Mouse (Mus musculus): ENCODE data around the gene Maco1. TPM values are rescaled to one million over a fixed set of nuclear protein-coding genes. Genes with fewer than 3 reads are reported as not detected.
A peak's percentile ranks its signal among the peaks of the same experiment; 100 is the strongest.
"Not testable (repeated sequence)": the region's sequence is repeated elsewhere in the genome, so short reads cannot be mapped to it uniquely, and the experiment has no call there.

Maco1 gene
- total RNA-seq, 2 experiments from 2014 or later, result 49.7 to 56.6 TPM

GRCm38 (mm10) chr4:134826348-134826747 is 26.8 kb downstream of the Maco1 start:
- no peak for DNase-seq (ENCODE audit: low spot score in 2 of 2)
- intact Hi-C loops (cut with DNase I), result no loop called here

GRCm38 (mm10) chr4:134825864-134826263 is 27.3 kb downstream of the Maco1 start:
- intact Hi-C loops (cut with DNase I); DNase-seq (ENCODE audit: low spot score in 2 of 2): not testable (repeated sequence)

GRCm38 (mm10) chr4:134823560-134823959 is 29.6 kb downstream of the Maco1 start:
- intact Hi-C loops (cut with DNase I), result no loop called here
- DNase-seq (ENCODE audit: low spot score in 2 of 2), result no peak

- intact Hi-C loops (cut with DNase I), result no loop called here
- no peak for DNase-seq (ENCODE audit: low spot score in 2 of 2)
These were observed 32.1 kb downstream of the Maco1 start for GRCm38 (mm10) chr4:134821061-134821460.

- intact Hi-C loops (cut with DNase I), result no loop called here
- DNase-seq (ENCODE audit: low spot score in 2 of 2), result no peak
These were observed 35.4 kb downstream of the Maco1 start for GRCm38 (mm10) chr4:134817706-134818105.

GRCm38 (mm10) chr4:134814229-134814571 is 38.9 kb downstream of the Maco1 start:
- no peak for DNase-seq (ENCODE audit: low spot score in 2 of 2)
- intact Hi-C loops (cut with DNase I), result no loop called here

GRCm38 (mm10) chr4:134813406-134814228 is 39.5 kb downstream of the Maco1 start:
- peak in 1 of 2 experiments; percentile 47 for DNase-seq (ENCODE audit: low spot score in 2 of 2)
- intact Hi-C loops (cut with DNase I), result no loop called here

- DNase-seq (ENCODE audit: low spot score in 2 of 2), result no peak
- intact Hi-C loops (cut with DNase I), result no loop called here
These were observed 48.4 kb downstream of the Maco1 start for GRCm38 (mm10) chr4:134804765-134805164.

GRCm38 (mm10) chr4:134802765-134803164 is 50.4 kb downstream of the Maco1 start:
- intact Hi-C loops (cut with DNase I), result no loop called here
- no peak for DNase-seq (ENCODE audit: low spot score in 2 of 2)

- intact Hi-C loops (cut with DNase I), result no loop called here
- DNase-seq (ENCODE audit: low spot score in 2 of 2), result no peak
These were observed 51.0 kb downstream of the Maco1 start for GRCm38 (mm10) chr4:134802155-134802554.

- no peak for DNase-seq (ENCODE audit: low spot score in 2 of 2)
- intact Hi-C loops (cut with DNase I), result no loop called here
These were observed 52.5 kb downstream of the Maco1 start for GRCm38 (mm10) chr4:134800693-134801092.

- peak; percentile 45 to 50 for DNase-seq (ENCODE audit: low spot score in 2 of 2)
- intact Hi-C loops (cut with DNase I), result no loop called here
These were observed 53.0 kb downstream of the Maco1 start for GRCm38 (mm10) chr4:134800098-134800497.

- intact Hi-C loops (cut with DNase I), result loop anchor here (2.0 kb wide), 1 partner anchor 256 kb away; no protein-coding TSS in a partner anchor
- DNase-seq (ENCODE audit: low spot score in 2 of 2), result peak; percentile 44 to 55
These were observed 53.9 kb downstream of the Maco1 start for GRCm38 (mm10) chr4:134799272-134799671.

- intact Hi-C loops (cut with DNase I), result loop anchor here (2.0 kb wide), 1 partner anchor 256 kb away; no protein-coding TSS in a partner anchor
- no peak for DNase-seq (ENCODE audit: low spot score in 2 of 2)
These were observed 54.3 kb downstream of the Maco1 start for GRCm38 (mm10) chr4:134798861-134799260.

- DNase-seq (ENCODE audit: low spot score in 2 of 2), result no peak
- intact Hi-C loops (cut with DNase I), result loop anchor here (2.0 kb wide), 1 partner anchor 255 kb away; no protein-coding TSS in a partner anchor
These were observed 55.5 kb downstream of the Maco1 start for GRCm38 (mm10) chr4:134797621-134798020.

GRCm38 (mm10) chr4:134796581-134797361 is 56.4 kb downstream of the Maco1 start:
- no peak for DNase-seq (ENCODE audit: low spot score in 2 of 2)
- intact Hi-C loops (cut with DNase I), result no loop called here

GRCm38 (mm10) chr4:134795819-134796485 is 57.2 kb downstream of the Maco1 start:
- no peak for DNase-seq (ENCODE audit: low spot score in 2 of 2)
- intact Hi-C loops (cut with DNase I), result no loop called here

- intact Hi-C loops (cut with DNase I), result loop anchor here (5.0 kb wide), 1 partner anchor 82 kb away; no protein-coding TSS in a partner anchor
- DNase-seq (ENCODE audit: low spot score in 2 of 2), result not testable (repeated sequence)
These were observed 58.2 kb downstream of the Maco1 start for GRCm38 (mm10) chr4:134794959-134795358.

GRCm38 (mm10) chr4:134793213-134793956 is 59.8 kb downstream of the Maco1 start:
- intact Hi-C loops (cut with DNase I), result loop anchor here (5.0 kb wide), 1 partner anchor 84 kb away; no protein-coding TSS in a partner anchor
- DNase-seq (ENCODE audit: low spot score in 2 of 2), result peak in 1 of 2 experiments; percentile 41
